Mouse (Mus musculus): ENCODE results near the gene Usp29. TPM values are rescaled to one million over a fixed set of nuclear protein-coding genes. Genes with fewer than 3 reads are reported as not detected.

Usp29 gene
- total and polyA plus RNA-seq, 3 experiments: not detected

GRCm38 (mm10) chr7:6855613-6856405, 125.4 kb downstream of the Usp29 start:
- Histone ChIP-seq H3K9ac (ENCODE audit: insufficient read depth, low read depth) (no peak overlapping the region), H3K79me2 (replicated peaks; ENCODE audit: control insufficient read depth, extremely low read depth, insufficient read depth, poor library complexity, severe bottlenecking) (no peaks in the 10 kb centered on the region), H3K4me3 (replicated peaks in 1 of 3; ENCODE audit: low read depth in 2 of 3, low read length in 2 of 3, poor library complexity in 1 of 3) (no peak overlapping the region), H3K27me3 (replicated peaks) (no peaks in the 10 kb centered on the region), H3K36me3 (replicated peaks in 1 of 2; ENCODE audit: control insufficient read depth in 1 of 2, insufficient read depth in 1 of 2, low read length in 1 of 2) (no peaks in the 10 kb centered on the region), H3K4me1 (ENCODE audit: control insufficient read depth in 1 of 2, insufficient read depth in 2 of 2) (no peaks in the 10 kb centered on the region), H3K4me2 (ENCODE audit: insufficient read depth, low read depth, poor library complexity, severe bottlenecking) (no peak overlapping the region), H3K9me3 (replicated peaks; ENCODE audit: low read length) (peaks cover 31% of the 10 kb centered on the region), H3K27ac (ENCODE audit: insufficient read depth, low read depth) (no peak overlapping the region)
- in situ Hi-C loops (cut with MboI; ENCODE audit: low pct_ligation_motif_present, low pct_unique_long_range_greater_than_20kb, low sequenced_read_pairs): no loop called here
- DNase-seq (ENCODE audit: extremely low read depth): no peak
- no peak for TF ChIP-seq TBP (conservative IDR thresholded peaks at IDR 0.05; ENCODE audit: low read depth, low read length)
- TF ChIP-seq JUND (conservative IDR thresholded peaks at IDR 0.05; ENCODE audit: low read depth, low read length): no peak
- no peak for TF ChIP-seq MEF2A (IDR thresholded peaks at IDR 0.05; ENCODE audit: borderline replicate concordance, low read depth, low read length)
- TF ChIP-seq CHD1 (IDR thresholded peaks at IDR 0.05; ENCODE audit: low read depth, low read length): no peak
- no peak for TF ChIP-seq USF2 (conservative IDR thresholded peaks at IDR 0.05; ENCODE audit: low read depth, low read length)
- TF ChIP-seq POLR2AphosphoS2 (IDR thresholded peaks at IDR 0.05; ENCODE audit: low read depth, low read length): no peak
- TF ChIP-seq MYC (IDR thresholded peaks at IDR 0.05; ENCODE audit: low read depth, low read length): no peak
- TF ChIP-seq CHD2 (IDR thresholded peaks at IDR 0.05; ENCODE audit: low read length): no peak
- TF ChIP-seq USF1 (IDR thresholded peaks at IDR 0.05; ENCODE audit: low read depth, low read length): no peak
- TF ChIP-seq SIN3A (IDR thresholded peaks at IDR 0.05; ENCODE audit: low read length): no peak
- dilution Hi-C loops (cut with MboI; ENCODE audit: extremely low pct_ligation_motif_present, extremely low pct_unique_long_range_greater_than_20kb, low sequenced_read_pairs): no loop called here

GRCm38 (mm10) chr7:6858694-6859270, 128.4 kb downstream of the Usp29 start:
- Histone ChIP-seq H3K4me3 (replicated peaks in 1 of 3; ENCODE audit: low read depth in 2 of 3, low read length in 2 of 3, poor library complexity in 1 of 3) (no peak overlapping the region), H3K27ac (ENCODE audit: insufficient read depth, low read depth) (no peak overlapping the region), H3K9ac (ENCODE audit: insufficient read depth, low read depth) (no peak overlapping the region), H3K4me1 (ENCODE audit: control insufficient read depth in 1 of 2, insufficient read depth in 2 of 2) (no peaks in the 10 kb centered on the region), H3K9me3 (replicated peaks; ENCODE audit: low read length) (peaks cover 26% of the 10 kb centered on the region), H3K79me2 (replicated peaks; ENCODE audit: control insufficient read depth, extremely low read depth, insufficient read depth, poor library complexity, severe bottlenecking) (no peaks in the 10 kb centered on the region), H3K27me3 (replicated peaks) (no peaks in the 10 kb centered on the region), H3K4me2 (ENCODE audit: insufficient read depth, low read depth, poor library complexity, severe bottlenecking) (no peak overlapping the region), H3K36me3 (replicated peaks in 1 of 2; ENCODE audit: control insufficient read depth in 1 of 2, insufficient read depth in 1 of 2, low read length in 1 of 2) (no peaks in the 10 kb centered on the region)
- dilution Hi-C loops (cut with MboI; ENCODE audit: extremely low pct_ligation_motif_present, extremely low pct_unique_long_range_greater_than_20kb, low sequenced_read_pairs): no loop called here
- in situ Hi-C loops (cut with MboI; ENCODE audit: low pct_ligation_motif_present, low pct_unique_long_range_greater_than_20kb, low sequenced_read_pairs): no loop called here
- no peak for DNase-seq (ENCODE audit: extremely low read depth)
- TF ChIP-seq MXI1 (IDR thresholded peaks at IDR 0.05; ENCODE audit: low read depth, low read length): no peak
- no peak for TF ChIP-seq SMC3 (IDR thresholded peaks at IDR 0.05; ENCODE audit: low read depth, low read length)
- TF ChIP-seq USF2 (conservative IDR thresholded peaks at IDR 0.05; ENCODE audit: low read depth, low read length): no peak
- no peak for TF ChIP-seq E2F4 (IDR thresholded peaks at IDR 0.05; ENCODE audit: insufficient replicate concordance, low read depth, low read length)
- no peak for TF ChIP-seq ETS1 (conservative IDR thresholded peaks at IDR 0.05; ENCODE audit: low read depth, low read length)
- no peak for TF ChIP-seq SIN3A (IDR thresholded peaks at IDR 0.05; ENCODE audit: low read length)
- no peak for TF ChIP-seq PAX5 (IDR thresholded peaks at IDR 0.05; ENCODE audit: low read length)
- no peak for TF ChIP-seq GABPA (IDR thresholded peaks at IDR 0.05; ENCODE audit: insufficient replicate concordance, low read depth, low read length)
- TF ChIP-seq MAZ (IDR thresholded peaks at IDR 0.05; ENCODE audit: low read depth, low read length): no peak
- TF ChIP-seq TCF12 (IDR thresholded peaks at IDR 0.05; ENCODE audit: low read depth, low read length): no peak
- TF ChIP-seq ZKSCAN1 (IDR thresholded peaks at IDR 0.05; ENCODE audit: borderline replicate concordance, low read depth, low read length): no peak
- TF ChIP-seq ELF1 (IDR thresholded peaks at IDR 0.05; ENCODE audit: low read depth, low read length): no peak

Data from CH12.LX (cell line).